Mouse (Mus musculus) lung, postnatal 36 days (tissue): ENCODE data around the gene Stx1a.

ENCODE experiments used
- DNase-seq: peaks from one replicate; pipeline ENCODE4 v3.0.0; 2022; ENCODE audit warnings: mixed read lengths

Stx1a gene

GRCm38 (mm10) chr5:135089653-135090052, 66.4 kb downstream of the Stx1a start, which contains the start of gene Mlxipl:
TSS of gene Mlxipl (plus strand) at chr5:135089890.
- DNase-seq, result no peak
